Mouse (Mus musculus): Measurements from ENCODE around the gene Tuba3a. TPM values are rescaled to one million over a fixed set of nuclear protein-coding genes. Genes with fewer than 3 reads are reported as not detected.

Gene Tuba3a
- total RNA-seq (2015) (not detected in 2 replicates), total RNA-seq (2017) (not detected in 2 replicates)

GRCm38 (mm10) chr6:125285890-125286289 is at the start of gene Tuba3a:
Gene Tuba3a (minus strand): TSS chr6:125286042.
- ATAC-seq (replicated peaks; ENCODE audit: poor library complexity): no peak

- peak; percentile 45 for ATAC-seq (replicated peaks; ENCODE audit: poor library complexity)
Measured at GRCm38 (mm10) chr6:125334356-125334755, 48.5 kb upstream of the Tuba3a start.

GRCm38 (mm10) chr6:125333112-125333899 is 47.5 kb upstream of the Tuba3a start:
- peak; percentile 79 for ATAC-seq (replicated peaks; ENCODE audit: poor library complexity)

DNA sequence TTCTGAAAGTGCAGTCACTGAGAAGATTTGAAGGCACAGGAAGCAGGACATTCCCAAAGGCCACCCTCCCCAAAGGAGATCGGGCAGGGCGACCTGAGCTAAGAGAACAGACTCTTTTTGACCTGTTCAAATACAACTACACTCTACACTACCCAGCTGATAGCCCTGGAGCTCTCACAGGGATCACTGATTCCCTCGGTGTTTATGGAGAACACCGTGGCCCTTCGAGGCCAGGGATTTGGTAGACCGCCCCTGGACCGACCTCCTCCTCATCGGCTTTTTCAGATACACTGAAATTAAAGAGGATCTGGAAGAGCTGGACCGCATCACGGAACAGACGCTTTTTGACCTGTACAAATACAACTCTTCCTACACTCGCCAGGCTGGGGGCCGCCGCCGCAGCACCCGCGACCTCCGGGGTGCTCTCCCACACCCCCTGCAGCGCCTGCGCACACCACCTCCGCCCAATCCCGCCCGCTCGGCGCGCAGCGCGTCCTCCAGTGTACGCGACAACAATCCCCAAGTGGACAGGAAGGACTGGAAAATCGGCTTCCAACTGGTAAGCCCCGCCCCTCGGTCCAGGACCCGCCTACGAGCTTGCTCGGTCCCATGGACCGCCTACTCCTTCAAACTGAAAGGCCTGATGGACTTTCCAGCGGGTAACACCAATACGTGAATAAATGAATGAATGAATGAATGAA is 44.9 kb upstream of the Tuba3a start:
- ATAC-seq (replicated peaks; ENCODE audit: poor library complexity): peak; percentile 72

GRCm38 (mm10) chr6:125328243-125328642 is 42.4 kb upstream of the Tuba3a start:
- ATAC-seq (replicated peaks; ENCODE audit: poor library complexity): peak; percentile 70

DNA sequence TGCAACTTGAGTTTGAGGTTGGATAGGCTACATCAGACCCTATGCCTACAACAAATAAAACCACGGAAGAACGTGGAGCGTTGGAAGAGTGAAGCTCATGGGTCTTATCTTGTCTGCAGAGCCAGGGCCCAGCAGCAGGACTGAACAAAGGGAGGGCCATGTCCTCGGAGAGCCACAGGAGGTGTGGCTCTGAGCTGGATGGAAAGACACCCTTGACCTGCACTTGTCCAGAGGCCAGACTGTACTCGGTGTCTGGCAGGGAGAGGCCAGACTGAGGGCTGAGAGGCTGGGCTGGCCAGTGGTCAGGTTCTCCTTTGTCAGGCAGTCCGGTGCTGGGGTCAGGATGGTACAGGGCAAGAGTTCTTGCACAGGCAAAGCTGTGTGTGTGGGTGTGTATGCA is 39.5 kb upstream of the Tuba3a start:
- ATAC-seq (replicated peaks; ENCODE audit: poor library complexity): no peak

DNA sequence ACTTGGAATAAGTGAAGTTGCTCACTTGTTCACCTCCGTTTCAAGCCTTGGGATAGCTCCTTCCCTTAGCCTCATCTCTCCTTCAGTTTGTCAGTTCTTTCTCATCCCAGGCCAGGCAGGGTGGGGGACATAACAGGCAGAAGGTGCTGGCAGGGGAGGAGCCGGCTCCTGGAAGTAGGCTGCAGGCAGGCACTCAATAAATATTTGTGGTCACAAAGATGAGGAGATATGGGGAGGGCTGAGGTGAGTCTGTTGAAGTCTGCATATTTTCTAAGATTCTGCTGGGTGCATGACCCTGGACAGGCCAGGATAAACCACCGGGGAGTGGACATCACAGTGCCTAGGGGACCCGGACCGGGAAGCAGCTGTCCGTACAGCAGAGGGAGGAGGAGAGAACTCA is 37.7 kb upstream of the Tuba3a start:
- ATAC-seq (replicated peaks; ENCODE audit: poor library complexity): no peak

- ATAC-seq (replicated peaks; ENCODE audit: poor library complexity): no peak
Measured at GRCm38 (mm10) chr6:125322794-125323193, 37.0 kb upstream of the Tuba3a start.

DNA sequence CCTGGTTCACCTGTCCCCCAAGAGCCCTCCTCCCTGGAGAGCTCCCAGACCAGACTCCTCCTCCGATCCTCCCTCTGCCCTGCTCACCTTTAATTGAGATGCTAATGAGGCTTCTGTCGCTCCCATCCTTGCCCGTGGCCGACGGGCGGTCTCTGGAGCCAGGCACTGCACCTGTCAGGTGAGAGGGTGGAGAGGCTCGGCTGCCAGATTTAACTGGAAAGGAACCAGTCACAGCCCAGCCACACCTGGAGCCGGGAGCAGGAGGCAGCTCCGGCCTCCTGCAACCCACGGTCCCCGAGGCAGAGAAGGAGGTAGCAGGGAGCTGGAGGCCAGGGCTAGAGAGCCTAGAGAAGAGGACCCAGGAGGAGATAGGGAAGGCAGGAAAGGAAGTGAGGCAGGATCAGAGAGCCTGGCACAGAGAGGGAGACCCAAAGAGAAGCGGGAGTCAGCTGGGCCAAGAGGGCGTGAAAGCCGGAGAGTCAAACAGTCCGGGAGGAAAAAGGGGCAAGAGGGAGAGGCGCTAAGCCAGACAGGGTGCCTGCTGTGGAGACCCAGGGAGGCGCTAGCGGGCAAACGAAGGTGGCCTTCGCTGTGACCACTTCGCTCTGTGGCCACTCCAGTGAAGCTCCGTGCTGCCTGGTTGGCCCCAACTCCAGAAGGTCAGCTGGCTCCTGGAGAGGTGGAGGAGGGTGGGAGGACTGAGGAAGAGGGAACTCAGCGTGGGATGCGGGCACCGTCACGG is 35.4 kb upstream of the Tuba3a start:
- ATAC-seq (replicated peaks; ENCODE audit: poor library complexity): no peak

- ATAC-seq (replicated peaks; ENCODE audit: poor library complexity): no peak
Measured at GRCm38 (mm10) chr6:125320323-125320722, 34.5 kb upstream of the Tuba3a start, which contains the start of gene Scnn1a. Gene Scnn1a (plus strand): TSS chr6:125320659.

GRCm38 (mm10) chr6:125319919-125320296 is 34.1 kb upstream of the Tuba3a start:
- 0 out of 2 replicates have a peak, but pooled peaks have one; percentile 20 for ATAC-seq (replicated peaks; ENCODE audit: poor library complexity)

DNA sequence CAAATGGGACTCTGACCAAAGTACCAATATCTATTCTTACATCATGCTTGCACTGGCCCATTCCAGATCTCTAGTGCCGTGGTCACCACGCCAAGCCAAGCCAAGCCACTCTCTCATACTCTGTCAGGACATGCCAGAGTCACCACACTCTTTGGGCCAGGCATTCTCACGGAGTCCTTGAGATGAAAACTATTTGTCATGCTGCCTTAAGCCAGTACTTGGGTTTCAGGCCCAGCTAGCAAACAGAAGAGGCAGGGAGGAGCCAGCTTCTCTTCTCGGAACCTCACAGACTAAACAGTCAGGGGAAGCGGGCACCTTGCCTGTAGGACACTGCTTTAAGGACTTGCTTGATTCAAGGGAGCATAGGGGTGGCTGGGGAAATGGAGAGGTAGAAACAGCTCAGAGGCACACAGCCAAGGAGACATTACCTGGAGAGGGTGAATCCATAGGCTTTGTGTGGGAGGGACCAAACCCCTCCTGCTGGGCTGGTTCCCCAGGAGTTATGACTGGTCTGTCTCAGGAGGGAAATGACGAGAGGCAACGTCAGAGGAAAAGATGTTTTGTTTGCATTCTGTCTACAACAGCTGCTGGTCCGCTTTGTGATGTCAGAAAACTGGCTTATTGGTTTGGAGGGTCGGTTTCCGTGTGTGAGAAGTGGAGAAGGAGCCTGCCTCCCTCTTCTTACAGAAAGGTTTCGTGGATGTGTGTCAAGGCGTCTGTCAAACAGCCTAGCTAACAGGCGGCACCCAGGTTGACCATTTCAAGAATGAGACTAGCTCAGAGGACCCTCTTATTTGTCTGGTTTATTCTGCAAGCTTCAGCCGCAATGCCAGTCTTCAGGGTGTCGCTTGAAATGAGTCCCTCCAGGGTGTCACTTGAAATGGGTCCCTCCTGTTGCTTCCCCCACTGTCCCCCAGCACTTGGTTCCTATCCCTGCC is 33.4 kb upstream of the Tuba3a start:
- no peak for ATAC-seq (replicated peaks; ENCODE audit: poor library complexity)

DNA sequence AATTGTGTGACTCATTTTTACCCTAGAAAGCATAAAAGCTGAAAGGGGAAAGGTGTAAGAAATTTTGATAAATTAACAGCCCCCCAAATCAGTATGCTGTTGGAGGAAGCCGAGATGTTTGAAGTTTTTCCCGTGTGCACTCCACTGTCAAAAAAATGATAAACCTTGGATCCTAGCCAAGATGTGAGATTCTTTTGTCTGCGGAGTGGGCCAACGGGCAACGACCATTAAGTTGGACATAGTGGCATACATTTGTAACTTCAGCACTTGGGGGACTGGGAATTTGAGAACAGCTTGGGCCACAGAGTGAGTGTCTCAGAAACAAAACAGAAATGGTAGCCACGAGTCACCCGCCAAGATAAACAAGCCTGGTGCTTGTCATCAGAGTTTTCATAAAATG is 31.2 kb upstream of the Tuba3a start:
- ATAC-seq (replicated peaks; ENCODE audit: poor library complexity): no peak

DNA sequence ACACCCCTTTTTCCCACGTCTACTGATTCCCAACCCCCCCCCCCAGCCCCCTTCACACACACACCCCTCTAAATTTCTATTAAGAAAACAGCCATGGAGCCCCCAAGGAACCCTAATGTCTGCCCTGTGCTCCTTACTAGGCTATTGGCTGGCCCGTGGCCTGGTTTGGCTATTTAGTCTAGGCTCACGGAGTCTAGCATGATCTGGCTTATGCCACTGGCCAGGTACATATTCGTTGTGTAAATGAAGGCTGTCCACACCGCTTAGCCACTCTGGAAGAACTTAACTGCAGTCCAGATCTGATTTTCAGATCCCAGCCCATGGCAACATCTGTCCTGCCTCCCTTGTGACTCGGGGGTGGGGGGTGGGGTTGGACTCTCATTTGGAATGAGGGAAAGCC is 28.9 kb upstream of the Tuba3a start:
- ATAC-seq (replicated peaks; ENCODE audit: poor library complexity): no peak

GRCm38 (mm10) chr6:125314231-125314563 is 28.4 kb upstream of the Tuba3a start:
- ATAC-seq (replicated peaks; ENCODE audit: poor library complexity): peak; percentile 27

GRCm38 (mm10) chr6:125313546-125314230 is 27.8 kb upstream of the Tuba3a start, which contains the start of gene Ltbr:
Gene Ltbr (minus strand): TSS chr6:125313885.
- ATAC-seq (replicated peaks; ENCODE audit: poor library complexity): peak; percentile 95

GRCm38 (mm10) chr6:125312581-125313355 is 26.9 kb upstream of the Tuba3a start:
- ATAC-seq (replicated peaks; ENCODE audit: poor library complexity): 0 out of 2 replicates have a peak, but pooled peaks have one; percentile 12

DNA sequence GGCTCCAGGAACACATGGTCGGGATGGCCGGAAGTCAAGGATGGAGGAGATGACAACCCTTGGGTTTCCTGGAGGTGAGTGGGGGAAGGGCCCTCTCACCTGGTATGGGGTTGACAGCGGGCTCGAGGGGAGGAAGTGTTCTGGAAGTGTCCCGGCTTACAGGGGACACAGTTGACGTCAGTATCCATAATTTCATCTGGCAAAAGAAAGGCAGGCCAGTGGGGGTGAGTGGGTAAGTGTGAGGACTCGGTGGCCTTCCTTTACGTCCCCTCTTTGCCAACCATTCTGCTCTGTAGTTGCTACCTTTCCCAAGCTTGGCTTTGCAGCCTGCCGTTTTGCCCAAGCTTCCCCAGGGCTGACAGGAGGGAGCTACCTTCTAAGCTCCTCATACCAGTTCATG is 26.3 kb upstream of the Tuba3a start:
- no peak for ATAC-seq (replicated peaks; ENCODE audit: poor library complexity)

- ATAC-seq (replicated peaks; ENCODE audit: poor library complexity): no peak
Measured at GRCm38 (mm10) chr6:125309406-125309805, 23.6 kb upstream of the Tuba3a start.
